Mouse (Mus musculus): ENCODE data around the gene Ndufb3.
"Not testable (repeated sequence)": the region's sequence is repeated elsewhere in the genome, so short reads cannot be mapped to it uniquely, and the experiment has no call there.

Ndufb3 gene

GRCm38 (mm10) chr1:58617978-58618668 lies 31.9 kb downstream of the Ndufb3 start:
- DNase-seq (ENCODE audit: low spot score) = no peak

- DNase-seq (ENCODE audit: low spot score) = no peak
These were observed 32.6 kb downstream of the Ndufb3 start for GRCm38 (mm10) chr1:58618766-58619165.

GRCm38 (mm10) chr1:58621251-58621650 lies 35.1 kb downstream of the Ndufb3 start:
- DNase-seq (ENCODE audit: low spot score) = no peak

GRCm38 (mm10) chr1:58621996-58622748 lies 36.0 kb downstream of the Ndufb3 start:
- no peak for DNase-seq (ENCODE audit: low spot score)

GRCm38 (mm10) chr1:58628847-58629246 lies 42.7 kb downstream of the Ndufb3 start:
- not testable (repeated sequence) for DNase-seq (ENCODE audit: low spot score)
